Mouse (Mus musculus): ENCODE results near the gene Tspan11. TPM values are rescaled to one million over a fixed set of nuclear protein-coding genes. Genes with fewer than 3 reads are reported as not detected.

Gene Tspan11
- total RNA-seq, 2 experiments from 2014 or later, result 1.3 to 1.5 TPM

GRCm38 (mm10) chr6:127876436-127876835, 11.0 kb upstream of the Tspan11 start:
- DNase-seq (ENCODE audit: low spot score in 2 of 2), result no peak

GRCm38 (mm10) chr6:127877026-127877425, 10.4 kb upstream of the Tspan11 start:
- no peak for DNase-seq (ENCODE audit: low spot score in 2 of 2)

GRCm38 (mm10) chr6:127879472-127879871, 7.9 kb upstream of the Tspan11 start:
- no peak for DNase-seq (ENCODE audit: low spot score in 2 of 2)

GRCm38 (mm10) chr6:127886916-127887315, 473 bp upstream of the Tspan11 start:
- no peak for DNase-seq (ENCODE audit: low spot score in 2 of 2)

GRCm38 (mm10) chr6:127888581-127888980, 1.2 kb downstream of the Tspan11 start:
- DNase-seq (ENCODE audit: low spot score in 2 of 2), result no peak

GRCm38 (mm10) chr6:127893611-127894010, 6.2 kb downstream of the Tspan11 start:
- DNase-seq (ENCODE audit: low spot score in 2 of 2), result no peak

- no peak for DNase-seq (ENCODE audit: low spot score in 2 of 2)
Observed at GRCm38 (mm10) chr6:127894999-127895398, 7.6 kb downstream of the Tspan11 start.

GRCm38 (mm10) chr6:127896425-127896824, 9.0 kb downstream of the Tspan11 start:
- no peak for DNase-seq (ENCODE audit: low spot score in 2 of 2)

GRCm38 (mm10) chr6:127897342-127897741, 10.0 kb downstream of the Tspan11 start:
- DNase-seq (ENCODE audit: low spot score in 2 of 2), result no peak

- no peak for DNase-seq (ENCODE audit: low spot score in 2 of 2)
Observed at GRCm38 (mm10) chr6:127900062-127900461, 12.7 kb downstream of the Tspan11 start.

GRCm38 (mm10) chr6:127901261-127901660, 13.9 kb downstream of the Tspan11 start:
- no peak for DNase-seq (ENCODE audit: low spot score in 2 of 2)

GRCm38 (mm10) chr6:127901669-127902068, 14.3 kb downstream of the Tspan11 start:
- no peak for DNase-seq (ENCODE audit: low spot score in 2 of 2)

GRCm38 (mm10) chr6:127902559-127902958, 15.2 kb downstream of the Tspan11 start:
- DNase-seq (ENCODE audit: low spot score in 2 of 2), result no peak

GRCm38 (mm10) chr6:127910638-127911037, 23.2 kb downstream of the Tspan11 start:
- DNase-seq (ENCODE audit: low spot score in 2 of 2), result no peak

GRCm38 (mm10) chr6:127911687-127912086, 24.3 kb downstream of the Tspan11 start:
- no peak for DNase-seq (ENCODE audit: low spot score in 2 of 2)

GRCm38 (mm10) chr6:127912938-127913337, 25.5 kb downstream of the Tspan11 start:
- DNase-seq (ENCODE audit: low spot score in 2 of 2), result no peak

- peak in 1 of 2 experiments; percentile 28 for DNase-seq (ENCODE audit: low spot score in 2 of 2)
Observed at GRCm38 (mm10) chr6:127916993-127917392, 29.6 kb downstream of the Tspan11 start.

GRCm38 (mm10) chr6:127917712-127918111, 30.3 kb downstream of the Tspan11 start:
- no peak for DNase-seq (ENCODE audit: low spot score in 2 of 2)

- no peak for DNase-seq (ENCODE audit: low spot score in 2 of 2)
Observed at GRCm38 (mm10) chr6:127919491-127919890, 32.1 kb downstream of the Tspan11 start.

GRCm38 (mm10) chr6:127920652-127921051, 33.3 kb downstream of the Tspan11 start:
- peak; percentile 70 to 88 for DNase-seq (ENCODE audit: low spot score in 2 of 2)

- DNase-seq (ENCODE audit: low spot score in 2 of 2), result no peak
Observed at GRCm38 (mm10) chr6:127921996-127922395, 34.6 kb downstream of the Tspan11 start.

GRCm38 (mm10) chr6:127923296-127923695, 35.9 kb downstream of the Tspan11 start:
- DNase-seq (ENCODE audit: low spot score in 2 of 2), result no peak

- DNase-seq (ENCODE audit: low spot score in 2 of 2), result peak; percentile 13 to 44
Observed at GRCm38 (mm10) chr6:127924750-127925149, 37.4 kb downstream of the Tspan11 start.

- peak; percentile 86 to 92 for DNase-seq (ENCODE audit: low spot score in 2 of 2)
Observed at GRCm38 (mm10) chr6:127925915-127926314, 38.5 kb downstream of the Tspan11 start.

All from layer of hippocampus, adult 18-20 months (tissue).